Mouse (Mus musculus): ENCODE measurements at regions not wholly inside any gene's neighbourhood (a gene's known extent, or its start where the extent isn't known, plus 50 kb on each side); places are given as distances from the start of the nearest gene placed in this dataset.
A peak's percentile ranks its signal among the peaks of the same experiment; 100 is the strongest.

- ATAC-seq (replicated peaks; ENCODE audit: poor library complexity) = peak; percentile 57; the same call in 1 of the 2 replicates
Measured at GRCm38 (mm10) chr14:76188105-76188645, 77.5 kb downstream of the Nufip1 start.

DNA sequence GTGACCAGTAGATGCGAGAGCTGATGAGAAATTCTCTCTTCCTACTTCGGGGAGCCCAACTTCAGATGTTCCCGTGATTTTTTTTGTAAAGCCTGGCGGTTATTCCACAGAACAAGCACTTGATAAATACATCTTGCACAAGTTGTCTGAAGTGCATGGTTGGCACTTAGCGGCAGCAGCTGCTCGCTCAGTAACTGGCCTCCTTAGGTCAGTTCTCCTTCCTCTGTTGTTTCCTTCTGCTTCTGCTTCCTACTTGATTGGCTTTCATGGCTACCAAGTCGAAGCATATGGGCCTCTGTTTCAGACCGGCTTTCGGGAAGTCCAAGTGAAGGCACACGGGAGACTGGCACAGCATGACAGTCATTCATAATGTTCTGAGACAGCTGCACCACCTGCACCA lies 84.6 kb downstream of the Nufip1 start:
- peak; percentile 71 for ATAC-seq (replicated peaks; ENCODE audit: poor library complexity)

- no peak for ATAC-seq (replicated peaks; ENCODE audit: poor library complexity)
Measured at GRCm38 (mm10) chr14:76197357-76197756, 86.7 kb downstream of the Nufip1 start.

- ATAC-seq (replicated peaks; ENCODE audit: poor library complexity) = no peak
Measured at GRCm38 (mm10) chr14:76198406-76198805, 87.7 kb downstream of the Nufip1 start.

- no peak for ATAC-seq (replicated peaks; ENCODE audit: poor library complexity)
Measured at GRCm38 (mm10) chr14:76202595-76202994, 91.9 kb downstream of the Nufip1 start.

- peak; percentile 58 for ATAC-seq (replicated peaks; ENCODE audit: poor library complexity)
Measured at GRCm38 (mm10) chr14:76203135-76203534, 92.4 kb downstream of the Nufip1 start.

DNA sequence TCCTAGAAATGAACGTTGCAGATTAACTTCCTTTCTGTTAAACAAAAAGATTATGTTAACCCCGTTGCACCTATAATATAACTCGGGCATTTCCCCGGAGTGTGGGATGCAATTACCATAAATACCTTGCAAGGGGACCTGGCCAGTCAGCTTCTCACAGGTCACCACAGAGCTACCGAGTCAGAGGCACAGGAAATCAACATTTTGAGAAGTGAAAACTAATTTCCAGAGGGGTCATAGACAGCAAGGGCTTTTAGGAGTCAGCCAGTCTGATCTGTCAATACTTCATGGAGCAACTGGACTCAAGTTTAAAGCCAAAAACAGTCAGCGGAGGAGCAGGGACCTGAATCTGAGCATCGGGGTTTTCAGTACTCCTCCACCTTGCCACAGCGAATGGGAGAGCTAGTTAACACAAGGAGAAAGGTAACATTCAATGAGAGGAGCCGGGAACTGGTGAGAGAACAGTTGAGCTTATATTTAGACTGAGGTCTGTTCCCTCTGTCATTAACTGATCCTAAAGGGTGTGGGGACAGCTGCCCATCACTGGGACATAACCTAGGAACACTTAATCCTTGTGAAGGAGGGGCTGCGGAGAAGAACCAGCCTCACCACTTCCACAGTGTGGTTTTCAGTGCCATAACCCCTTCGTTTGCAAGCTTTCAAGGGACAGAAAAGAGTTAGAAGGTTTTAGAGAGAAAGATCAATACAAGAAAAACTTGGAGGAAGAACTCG lies 105.9 kb downstream of the Nufip1 start:
- peak; percentile 45 for ATAC-seq (replicated peaks; ENCODE audit: poor library complexity)

DNA sequence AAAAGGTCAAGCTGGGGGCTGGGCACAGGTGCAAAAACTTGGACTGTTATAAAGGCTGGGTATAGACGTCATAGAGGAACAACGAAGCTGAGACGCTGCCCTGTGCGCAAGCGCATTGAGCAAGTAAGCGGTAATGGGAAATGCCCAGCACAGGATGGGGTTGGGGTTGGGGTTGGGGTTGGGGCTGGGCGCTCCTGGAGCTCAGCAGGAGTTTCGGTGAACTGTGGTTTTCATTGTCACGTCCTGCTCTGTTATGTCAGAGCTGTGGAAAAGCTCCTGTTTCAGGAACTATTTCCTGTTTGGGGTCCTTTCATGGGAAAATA lies 106.4 kb downstream of the Nufip1 start:
- ATAC-seq (replicated peaks; ENCODE audit: poor library complexity) = peak; percentile 85

GRCm38 (mm10) chr14:76217571-76218256 lies 107.0 kb downstream of the Nufip1 start:
- ATAC-seq (replicated peaks; ENCODE audit: poor library complexity) = no peak

DNA sequence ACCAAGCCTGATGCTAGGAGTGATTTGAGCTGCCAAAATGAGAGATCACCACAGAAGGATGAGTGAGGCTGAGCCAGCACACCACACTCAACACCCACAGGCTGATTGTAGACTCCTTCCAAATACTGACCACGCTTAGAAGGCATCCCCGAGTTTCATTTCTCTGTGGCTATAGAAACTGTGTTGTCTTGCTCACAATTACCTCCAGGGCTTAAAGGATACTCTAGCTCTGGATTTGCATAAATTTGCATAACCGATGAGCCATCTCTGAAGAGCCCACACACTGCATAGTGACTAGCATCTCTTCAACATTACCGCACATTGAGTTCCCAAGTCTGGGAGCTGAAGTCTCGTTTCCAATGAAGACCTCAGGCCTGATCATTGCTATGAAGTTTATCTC lies 110.3 kb downstream of the Nufip1 start:
- ATAC-seq (replicated peaks; ENCODE audit: poor library complexity) = no peak

- no peak for ATAC-seq (replicated peaks; ENCODE audit: poor library complexity)
Measured at GRCm38 (mm10) chr14:76221617-76222319, 111.1 kb downstream of the Nufip1 start.

GRCm38 (mm10) chr14:76222320-76222626 lies 111.6 kb downstream of the Nufip1 start:
- no peak for ATAC-seq (replicated peaks; ENCODE audit: poor library complexity)

- ATAC-seq (replicated peaks; ENCODE audit: poor library complexity) = 0 out of 2 replicates have a peak, but pooled peaks have one; percentile 14
Measured at GRCm38 (mm10) chr14:76223036-76223650, 112.5 kb downstream of the Nufip1 start.

GRCm38 (mm10) chr14:76223903-76224302 lies 113.2 kb downstream of the Nufip1 start:
- ATAC-seq (replicated peaks; ENCODE audit: poor library complexity) = no peak

DNA sequence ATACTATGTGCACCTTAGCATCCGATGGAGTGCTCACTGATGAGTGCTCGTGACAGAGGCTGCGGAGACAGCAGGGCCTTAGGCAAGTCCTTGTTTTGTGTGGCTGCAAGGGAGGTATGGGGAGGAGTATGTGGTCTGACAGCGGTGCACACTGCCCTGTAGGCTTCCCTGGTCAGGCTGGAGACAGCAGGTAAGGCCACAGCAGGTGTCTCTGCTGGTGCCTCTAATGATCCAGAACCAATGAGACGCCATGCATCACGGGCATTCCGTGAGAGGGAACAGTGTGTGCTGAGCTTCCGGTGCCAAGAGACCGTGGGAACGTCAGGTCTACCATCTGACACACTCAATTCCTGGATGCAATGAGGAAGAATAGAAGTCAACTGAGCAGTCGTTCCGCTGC lies 114.8 kb downstream of the Nufip1 start:
- no peak for ATAC-seq (replicated peaks; ENCODE audit: poor library complexity)

- ATAC-seq (replicated peaks; ENCODE audit: poor library complexity) = no peak
Measured at GRCm38 (mm10) chr14:76226621-76227297, 116.1 kb downstream of the Nufip1 start.

DNA sequence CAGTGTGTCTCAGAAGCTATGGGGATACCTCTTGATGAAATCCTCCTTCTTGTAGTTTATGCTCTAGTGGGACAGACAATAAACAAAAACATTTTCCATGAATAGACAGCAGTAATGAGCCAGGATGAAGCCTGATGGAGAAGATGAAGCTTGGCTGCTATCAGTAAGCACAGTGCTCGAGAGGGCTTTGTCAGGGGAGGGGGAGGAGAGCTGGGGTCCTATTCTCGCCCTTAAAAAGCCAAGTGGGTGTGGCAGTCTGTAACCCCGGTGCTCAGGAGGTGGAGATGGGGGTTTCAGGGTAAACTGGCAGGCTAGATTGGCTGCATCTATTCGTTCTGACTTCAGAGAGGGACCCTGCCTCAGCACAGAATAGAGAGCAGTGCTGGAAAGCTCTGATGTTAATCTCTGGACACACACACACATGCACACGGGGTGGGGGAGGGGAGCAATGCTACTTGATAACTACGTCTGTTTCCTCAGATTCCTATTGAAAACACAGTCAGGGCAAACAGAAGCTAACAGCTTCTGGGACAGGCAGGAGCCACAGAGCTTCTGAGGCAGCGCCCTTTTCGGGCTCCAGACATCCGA lies 118.4 kb downstream of the Nufip1 start:
- ATAC-seq (replicated peaks; ENCODE audit: poor library complexity) = no peak

GRCm38 (mm10) chr14:76239856-76240493 lies 129.3 kb downstream of the Nufip1 start:
- ATAC-seq (replicated peaks; ENCODE audit: poor library complexity) = no peak

DNA sequence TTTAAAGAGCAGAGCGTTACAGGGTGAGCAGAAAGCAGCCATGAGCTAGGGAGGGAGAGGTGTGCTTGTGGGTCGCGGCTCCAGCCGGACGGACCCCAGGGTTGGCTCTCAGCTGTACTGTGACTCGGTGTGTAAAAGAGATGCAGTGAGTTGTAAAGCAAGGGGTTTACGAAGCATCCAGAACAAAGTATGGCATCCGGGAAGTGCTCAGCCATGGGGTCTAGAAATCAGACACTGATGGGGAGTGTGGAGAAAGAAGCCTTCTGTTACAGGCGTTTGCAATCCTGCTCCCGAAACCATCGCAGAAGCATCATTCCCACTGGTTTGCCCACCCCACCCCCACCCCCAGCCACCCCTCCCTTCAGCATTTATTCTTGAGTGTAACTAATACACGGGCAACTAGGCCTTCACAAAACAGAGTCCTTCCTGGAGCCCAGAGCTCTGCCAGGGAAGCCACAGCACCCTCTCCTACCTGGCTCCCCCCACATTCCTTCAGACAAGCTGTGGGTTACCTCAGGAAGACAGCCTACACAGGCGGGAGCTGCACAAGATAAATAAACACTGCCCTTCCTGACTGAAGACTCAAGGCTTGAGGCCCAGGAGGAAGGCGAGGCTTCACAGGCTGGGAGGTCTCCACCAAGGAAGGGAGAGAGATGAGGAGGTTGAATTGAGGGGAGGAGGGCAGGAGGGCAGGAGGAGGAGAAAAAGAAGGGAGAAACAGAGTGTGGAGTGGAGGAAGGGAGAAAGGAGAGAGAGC lies 133.1 kb downstream of the Nufip1 start:
- peak; percentile 4; the same call in 1 of the 2 replicates for ATAC-seq (replicated peaks; ENCODE audit: poor library complexity)
